Mouse (Mus musculus): ENCODE results near the gene Pip4k2a. TPM values are rescaled to one million over a fixed set of nuclear protein-coding genes. Genes with fewer than 3 reads are reported as not detected.
"Not testable (repeated sequence)": the region's sequence is repeated elsewhere in the genome, so short reads cannot be mapped to it uniquely, and the experiment has no call there.

Gene Pip4k2a
- polyA plus RNA-seq, 1 experiment from 2014 or later = 10.7 TPM

DNA sequence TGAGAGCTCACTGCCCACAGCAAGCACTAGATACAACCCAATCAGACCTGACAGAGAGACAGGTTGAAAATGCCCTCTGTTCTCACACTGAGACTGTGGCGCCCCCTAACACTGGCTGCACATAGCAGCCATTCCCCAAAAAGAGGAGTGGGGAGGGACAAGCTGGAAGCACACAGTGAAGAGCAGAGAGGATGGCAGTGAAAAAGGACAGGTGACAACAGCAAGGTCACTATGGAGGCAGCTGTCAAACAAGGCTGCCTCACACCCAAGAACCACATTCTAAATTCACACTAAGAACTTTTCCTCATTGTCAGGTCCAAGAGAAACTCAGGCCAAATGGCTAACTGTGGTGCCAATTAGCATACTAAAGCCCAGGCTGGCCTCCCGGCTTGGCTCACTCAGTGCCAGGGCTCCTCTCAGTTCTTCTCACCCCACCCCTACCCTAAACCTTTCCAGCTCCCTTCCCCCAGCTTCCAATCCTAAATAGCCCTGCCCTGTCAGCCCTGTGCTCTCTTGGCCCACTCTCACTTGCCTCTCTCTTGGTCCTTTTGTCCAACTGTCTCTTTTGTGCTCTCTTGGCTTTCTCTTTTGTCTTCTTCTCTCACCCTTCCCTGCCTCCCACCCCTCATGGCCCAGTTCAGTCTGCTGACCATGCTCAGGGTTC, 91.4 kb downstream of the Pip4k2a start:
- 31% methylated on average over 2 of the region's 2 CpGs for WGBS
- no peak overlapping the region for H3K9ac ChIP-seq (replicated peaks)
- no peaks in the 10 kb centered on the region for H3K27me3 ChIP-seq
- no peak overlapping the region for H3K4me3 ChIP-seq
- no peak overlapping the region for H3K4me2 ChIP-seq (replicated peaks)
- no peaks in the 10 kb centered on the region for H3K36me3 ChIP-seq
- H3K9me3 ChIP-seq = no peaks in the 10 kb centered on the region
- H3K27ac ChIP-seq (replicated peaks) = no peak overlapping the region
- peak; percentile 60; the same call in 1 of the 2 replicates for ATAC-seq (ENCODE audit: low FRiP score, low read depth)
- peaks cover 9% of the 10 kb centered on the region for H3K4me1 ChIP-seq

DNA sequence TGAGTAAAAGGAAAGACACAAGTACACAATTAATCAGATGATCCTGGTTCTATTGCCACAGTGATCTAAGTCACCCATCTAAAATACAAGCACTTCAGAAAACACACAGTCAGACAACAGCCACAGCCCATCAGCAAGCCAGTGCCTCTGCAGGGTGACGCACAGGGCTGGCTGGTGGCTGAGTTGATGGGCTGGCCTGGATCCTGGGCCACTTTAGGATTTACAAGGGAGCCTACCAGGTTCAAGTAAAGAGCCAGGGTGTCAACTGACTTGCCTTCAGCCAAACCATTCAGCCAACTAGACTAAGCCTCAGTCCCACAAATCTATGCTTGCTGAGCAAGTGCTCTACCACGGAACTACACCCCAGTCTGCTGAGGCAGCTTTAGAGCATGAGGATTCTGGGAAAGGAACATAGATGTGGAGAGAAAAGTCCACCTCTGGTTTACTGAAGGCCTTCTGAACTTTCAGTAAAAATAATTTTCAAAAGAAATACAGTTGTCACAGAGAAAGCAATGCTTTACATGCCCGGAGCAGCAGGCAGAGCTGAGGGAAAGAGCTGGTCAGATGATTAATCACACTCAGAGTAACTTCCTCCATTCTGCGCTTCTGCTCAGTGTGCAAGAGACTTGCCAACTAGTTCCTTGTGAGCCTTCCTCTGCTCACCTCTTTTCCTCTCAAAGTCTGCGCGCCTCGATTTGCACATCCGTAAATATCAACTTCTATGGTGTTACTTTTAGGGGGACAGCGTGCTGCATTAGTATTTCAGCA, 94.4 kb downstream of the Pip4k2a start:
- no peak overlapping the region for H3K27ac ChIP-seq (replicated peaks)
- no peak overlapping the region for H3K4me2 ChIP-seq (replicated peaks)
- no peaks in the 10 kb centered on the region for H3K27me3 ChIP-seq
- no peaks in the 10 kb centered on the region for H3K36me3 ChIP-seq
- no peaks in the 10 kb centered on the region for H3K9me3 ChIP-seq
- no peak overlapping the region for H3K4me3 ChIP-seq
- no peak overlapping the region for H3K9ac ChIP-seq (replicated peaks)
- ATAC-seq (ENCODE audit: low FRiP score, low read depth) = no peak
- peaks cover 9% of the 10 kb centered on the region for H3K4me1 ChIP-seq
- WGBS = 93% methylated on average over 9 of the region's 9 CpGs

DNA sequence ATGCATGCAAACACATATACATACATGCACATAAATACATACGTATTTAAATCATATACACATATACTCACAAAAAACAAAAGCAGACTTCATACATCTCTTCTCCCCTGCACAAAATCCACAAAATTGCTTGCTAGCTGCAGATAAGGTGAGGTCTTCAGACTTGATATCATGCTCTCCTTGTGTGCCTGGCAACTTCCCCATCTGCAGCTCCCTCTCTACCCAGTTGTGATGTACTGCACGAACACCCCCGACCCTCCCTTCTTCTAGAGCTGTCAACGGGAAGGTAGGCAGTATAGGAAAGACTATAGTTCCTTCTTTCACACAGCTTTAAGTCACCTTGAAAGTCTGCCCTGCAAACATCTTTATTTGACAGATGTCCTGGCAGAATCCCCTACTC, 96.8 kb downstream of the Pip4k2a start:
- ATAC-seq (ENCODE audit: low FRiP score, low read depth) = no peak
- 91% methylated on average over 4 of the region's 4 CpGs for WGBS
- Histone ChIP-seq H3K4me1 (peaks cover 8% of the 10 kb centered on the region; the same call in 1 of the 2 replicates), H3K9me3 (no peaks in the 10 kb centered on the region), H3K27me3 (no peaks in the 10 kb centered on the region), H3K36me3 (no peaks in the 10 kb centered on the region), H3K9ac (replicated peaks) (no peak overlapping the region), H3K27ac (replicated peaks) (no peak overlapping the region), H3K4me3 (no peak overlapping the region), H3K4me2 (replicated peaks) (no peak overlapping the region)

DNA sequence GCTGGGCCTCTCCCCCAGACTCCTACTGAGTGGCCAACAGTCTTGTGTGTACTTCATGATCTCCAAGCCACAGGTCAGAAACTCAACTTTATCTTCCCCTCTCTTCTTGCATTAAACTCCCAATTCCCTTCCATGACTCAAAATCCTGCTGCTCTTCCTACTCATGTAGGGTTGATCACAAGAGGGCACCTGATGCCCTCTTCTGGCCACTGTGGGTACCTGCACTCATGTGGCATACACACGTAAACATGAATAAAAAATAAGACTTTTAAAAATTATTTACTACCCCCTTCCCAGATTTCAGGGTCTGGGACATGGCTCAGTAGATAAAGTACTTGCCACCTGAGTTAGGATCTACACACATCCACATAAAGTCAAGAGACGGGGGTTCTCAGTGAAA, 97.3 kb downstream of the Pip4k2a start:
- peaks cover 12% of the 10 kb centered on the region; the same call in 1 of the 2 replicates for H3K4me1 ChIP-seq
- H3K4me2 ChIP-seq (replicated peaks) = no peak overlapping the region
- no peak overlapping the region for H3K27ac ChIP-seq (replicated peaks)
- no peaks in the 10 kb centered on the region for H3K36me3 ChIP-seq
- WGBS = 97% methylated on average over 2 of the region's 2 CpGs
- no peak overlapping the region for H3K9ac ChIP-seq (replicated peaks)
- no peaks in the 10 kb centered on the region for H3K27me3 ChIP-seq
- H3K9me3 ChIP-seq = no peaks in the 10 kb centered on the region
- ATAC-seq (ENCODE audit: low FRiP score, low read depth) = no peak
- H3K4me3 ChIP-seq = no peak overlapping the region

DNA sequence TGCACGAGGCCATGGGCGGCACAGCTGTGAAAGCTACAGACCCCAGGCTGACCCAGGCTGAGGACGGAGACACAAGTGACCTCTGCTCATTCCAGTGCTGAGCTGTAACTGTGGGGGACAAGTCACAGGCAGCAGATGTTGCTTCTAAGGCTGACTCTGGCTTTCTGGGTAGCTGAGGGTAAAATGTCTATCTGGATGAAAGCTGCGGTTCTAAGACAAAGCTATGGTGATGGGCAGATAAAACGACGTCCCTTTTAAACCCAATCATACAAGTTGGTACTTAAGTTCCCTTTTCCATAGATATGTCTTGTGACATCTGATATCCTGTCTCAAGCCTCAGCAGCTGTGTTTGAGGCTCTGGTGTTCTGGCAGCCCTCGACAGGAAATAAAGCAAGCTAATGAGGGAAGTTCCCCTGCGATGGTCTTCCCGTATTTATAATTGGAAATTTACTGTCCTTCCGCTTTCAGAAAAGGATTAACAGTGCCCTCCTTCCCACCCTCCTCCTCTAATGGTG, 100.1 kb downstream of the Pip4k2a start:
- no peaks in the 10 kb centered on the region for H3K27me3 ChIP-seq
- H3K9me3 ChIP-seq = no peaks in the 10 kb centered on the region
- 41% methylated on average over 10 of the region's 10 CpGs for WGBS
- H3K27ac ChIP-seq (replicated peaks) = no peak overlapping the region
- ATAC-seq (ENCODE audit: low FRiP score, low read depth) = no peak
- H3K36me3 ChIP-seq = no peaks in the 10 kb centered on the region
- no peak overlapping the region for H3K9ac ChIP-seq (replicated peaks)
- peaks cover 12% of the 10 kb centered on the region; the same call in 1 of the 2 replicates for H3K4me1 ChIP-seq
- H3K4me2 ChIP-seq (replicated peaks) = no peak overlapping the region
- H3K4me3 ChIP-seq = no peak overlapping the region

DNA sequence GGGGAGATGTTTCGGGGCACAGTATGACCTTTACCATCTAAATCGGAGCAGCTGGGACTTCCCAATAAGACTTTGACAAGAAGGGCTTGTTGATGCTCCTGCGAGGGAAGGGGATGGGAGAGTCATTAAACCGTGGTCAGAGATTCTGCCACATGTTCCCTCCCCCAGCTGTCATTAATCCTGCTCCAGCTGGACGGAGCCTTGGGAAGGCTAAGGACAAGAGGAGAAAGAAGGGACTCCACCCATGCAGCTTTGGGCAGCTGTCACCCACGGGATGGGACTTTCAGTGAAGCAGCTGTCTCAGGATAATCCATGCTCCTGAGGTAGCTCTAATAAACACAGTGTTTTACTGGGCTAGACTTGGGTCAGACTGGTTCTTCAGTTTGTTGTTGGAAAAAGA, 101.9 kb downstream of the Pip4k2a start:
- no peak overlapping the region for H3K27ac ChIP-seq (replicated peaks)
- H3K36me3 ChIP-seq = no peaks in the 10 kb centered on the region
- no peaks in the 10 kb centered on the region for H3K9me3 ChIP-seq
- H3K4me1 ChIP-seq = peaks cover 12% of the 10 kb centered on the region; the same call in 1 of the 2 replicates
- WGBS = 25% methylated on average over 6 of the region's 6 CpGs
- H3K9ac ChIP-seq (replicated peaks) = no peak overlapping the region
- no peak overlapping the region for H3K4me2 ChIP-seq (replicated peaks)
- no peaks in the 10 kb centered on the region for H3K27me3 ChIP-seq
- ATAC-seq (ENCODE audit: low FRiP score, low read depth) = no peak
- H3K4me3 ChIP-seq = no peak overlapping the region

DNA sequence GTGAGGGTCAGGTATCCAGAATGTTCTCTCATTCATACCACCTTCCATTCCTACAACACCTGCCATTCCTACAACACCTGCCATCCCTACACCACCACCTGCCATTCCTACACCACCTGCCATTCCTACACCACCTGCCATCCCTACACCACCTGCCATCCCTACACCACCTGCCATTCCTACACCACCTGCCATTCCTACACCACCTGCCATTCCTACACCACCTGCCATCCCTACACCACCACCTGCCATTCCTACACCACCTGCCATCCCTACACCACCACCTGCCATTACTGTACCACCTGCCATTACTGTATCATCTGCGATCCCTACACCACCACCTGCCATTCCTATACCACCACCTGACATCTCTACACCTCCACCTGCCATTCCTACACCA, 104.6 kb downstream of the Pip4k2a start:
- H3K4me2 ChIP-seq (replicated peaks); ATAC-seq (ENCODE audit: low FRiP score, low read depth); H3K9me3 ChIP-seq; H3K36me3 ChIP-seq; H3K27ac ChIP-seq (replicated peaks); H3K9ac ChIP-seq (replicated peaks); H3K4me3 ChIP-seq; H3K27me3 ChIP-seq: not testable (repeated sequence)
- H3K4me1 ChIP-seq = peaks cover 12% of the 10 kb centered on the region; the same call in 1 of the 2 replicates
- 90% methylated on average over 1 of the region's 1 CpGs for WGBS

DNA sequence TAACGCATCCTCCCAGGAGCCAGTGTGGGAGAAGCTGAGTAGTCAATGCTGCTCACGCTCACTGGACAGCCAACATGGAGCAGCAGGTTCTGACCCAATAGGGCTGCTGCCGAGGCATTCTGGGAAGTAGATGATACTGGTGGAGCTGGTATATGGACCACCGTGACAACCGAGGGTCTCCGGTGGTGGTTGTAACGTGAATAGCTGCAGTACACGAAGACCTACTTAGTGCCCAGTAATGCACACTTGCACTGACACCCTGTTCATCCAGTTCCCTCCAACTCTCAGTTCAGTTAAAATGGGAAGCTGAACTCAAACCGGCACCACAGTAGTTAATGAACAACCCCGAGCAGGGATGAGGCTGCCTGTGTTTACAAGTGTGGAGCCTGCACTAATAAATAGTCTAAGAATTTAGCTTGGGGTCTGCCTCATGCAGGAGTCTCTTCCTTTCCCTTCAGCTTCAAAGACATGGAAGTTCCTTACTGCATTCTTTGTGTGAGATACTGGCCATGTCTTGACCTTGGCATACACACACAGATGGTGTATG, 105.9 kb downstream of the Pip4k2a start:
- H3K27ac ChIP-seq (replicated peaks) = no peak overlapping the region
- 95% methylated on average over 10 of the region's 10 CpGs for WGBS
- 0 out of 2 replicates have a peak, but pooled peaks cover 4% of the 10 kb centered on the region for H3K4me1 ChIP-seq
- no peaks in the 10 kb centered on the region for H3K36me3 ChIP-seq
- no peak overlapping the region for H3K4me2 ChIP-seq (replicated peaks)
- H3K4me3 ChIP-seq = no peak overlapping the region
- no peak overlapping the region for H3K9ac ChIP-seq (replicated peaks)
- no peaks in the 10 kb centered on the region for H3K9me3 ChIP-seq
- no peak for ATAC-seq (ENCODE audit: low FRiP score, low read depth)
- H3K27me3 ChIP-seq = no peaks in the 10 kb centered on the region

DNA sequence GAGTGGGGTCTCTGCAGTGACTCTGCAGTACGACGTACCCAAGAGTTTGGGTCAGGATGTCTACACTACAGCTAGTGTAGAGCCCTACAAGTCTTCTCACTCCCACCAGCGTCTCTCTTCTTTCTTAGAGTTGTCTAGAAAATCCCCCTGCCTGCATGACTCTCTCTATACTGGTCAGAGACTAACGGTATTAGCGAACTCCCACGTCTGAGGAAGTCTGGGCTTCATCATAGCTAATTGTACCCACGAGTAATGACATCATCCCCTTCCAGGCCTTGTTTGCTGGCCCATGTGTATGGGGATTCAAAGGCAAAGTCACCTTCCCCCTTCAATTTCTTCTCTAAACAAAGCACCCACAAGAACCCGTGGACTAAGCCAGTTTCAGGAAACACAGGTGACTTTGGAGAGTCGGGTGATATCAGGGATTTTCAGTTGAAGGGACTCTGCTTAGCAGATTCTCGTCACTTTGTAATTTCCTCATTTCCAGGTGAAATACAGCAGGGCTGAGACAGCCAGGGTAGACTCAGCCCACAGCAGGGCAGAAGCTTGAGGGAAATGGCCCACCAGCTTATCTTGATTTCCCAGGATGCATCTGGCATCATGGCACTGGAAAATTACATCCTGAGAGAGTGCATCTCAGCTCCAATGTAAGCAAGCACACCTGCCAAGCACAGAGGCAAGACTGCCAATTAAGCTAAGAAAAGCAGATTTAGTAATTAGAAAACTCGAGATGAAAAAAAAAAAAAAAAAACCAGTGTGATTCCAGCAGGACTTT, 107.5 kb downstream of the Pip4k2a start:
- H3K4me3 ChIP-seq = no peak overlapping the region
- no peaks in the 10 kb centered on the region for H3K4me1 ChIP-seq
- no peak overlapping the region for H3K9ac ChIP-seq (replicated peaks)
- no peaks in the 10 kb centered on the region for H3K27me3 ChIP-seq
- no peak overlapping the region for H3K27ac ChIP-seq (replicated peaks)
- WGBS = 79% methylated on average over 11 of the region's 11 CpGs
- H3K9me3 ChIP-seq = no peaks in the 10 kb centered on the region
- ATAC-seq (ENCODE audit: low FRiP score, low read depth) = no peak
- H3K4me2 ChIP-seq (replicated peaks) = no peak overlapping the region
- H3K36me3 ChIP-seq = no peaks in the 10 kb centered on the region

DNA sequence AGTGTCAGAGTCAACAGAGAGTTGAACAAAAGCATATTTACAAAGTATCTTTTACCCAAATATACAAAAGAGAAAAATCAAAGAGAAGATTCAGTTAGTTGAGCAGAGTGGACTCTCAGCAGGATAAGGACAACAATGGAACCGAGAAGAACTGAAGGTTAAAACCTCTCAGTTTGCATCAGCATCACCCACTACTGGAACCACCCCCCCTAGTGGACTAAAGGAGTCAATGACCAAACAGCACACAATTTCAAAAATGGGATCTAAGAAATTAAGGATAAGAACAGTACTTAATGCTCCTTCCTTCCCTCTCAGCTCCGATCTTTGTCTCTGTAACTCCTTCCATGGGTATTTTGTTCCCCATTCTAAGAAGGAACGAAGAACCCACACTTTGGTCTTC, 113.6 kb downstream of the Pip4k2a start:
- no peak overlapping the region for H3K4me3 ChIP-seq
- H3K4me2 ChIP-seq (replicated peaks) = no peak overlapping the region
- 78% methylated on average over 3 of the region's 3 CpGs for WGBS
- no peaks in the 10 kb centered on the region for H3K4me1 ChIP-seq
- H3K27ac ChIP-seq (replicated peaks) = no peak overlapping the region
- H3K9me3 ChIP-seq = no peaks in the 10 kb centered on the region
- no peaks in the 10 kb centered on the region for H3K36me3 ChIP-seq
- H3K9ac ChIP-seq (replicated peaks) = no peak overlapping the region
- H3K27me3 ChIP-seq = no peaks in the 10 kb centered on the region
- ATAC-seq (ENCODE audit: low FRiP score, low read depth) = no peak

DNA sequence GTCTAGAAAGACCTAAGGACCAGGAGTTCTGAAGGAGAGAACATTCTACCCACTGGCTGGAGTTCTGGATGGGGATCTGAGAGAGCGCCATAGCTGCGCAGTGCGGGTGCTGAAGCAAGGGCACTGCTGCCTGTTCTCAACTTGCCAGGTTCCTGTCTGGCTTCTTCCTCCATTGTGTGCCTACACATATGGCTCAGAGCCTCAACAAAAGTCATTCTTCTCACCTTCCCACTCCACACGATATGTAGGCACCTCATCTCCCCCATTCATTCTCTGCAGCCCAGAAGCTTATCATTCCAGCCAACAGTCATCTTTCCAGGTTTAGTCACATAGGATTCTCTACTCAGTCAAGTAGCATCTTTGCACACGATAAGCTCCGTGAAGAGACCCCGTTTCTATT, 123.3 kb downstream of the Pip4k2a start:
- H3K4me1 ChIP-seq = no peaks in the 10 kb centered on the region
- WGBS = 90% methylated on average over 7 of the region's 7 CpGs
- H3K4me2 ChIP-seq (replicated peaks) = no peak overlapping the region
- H3K36me3 ChIP-seq = no peaks in the 10 kb centered on the region
- H3K27ac ChIP-seq (replicated peaks) = no peak overlapping the region
- H3K27me3 ChIP-seq = no peaks in the 10 kb centered on the region
- no peak overlapping the region for H3K9ac ChIP-seq (replicated peaks)
- H3K4me3 ChIP-seq = no peak overlapping the region
- no peak for ATAC-seq (ENCODE audit: low FRiP score, low read depth)
- H3K9me3 ChIP-seq = no peaks in the 10 kb centered on the region
